Mouse (Mus musculus) CH12.LX (cell line): Measurements from ENCODE around the gene Vmn1r63. TPM values are rescaled to one million over a fixed set of nuclear protein-coding genes. Genes with fewer than 3 reads are reported as not detected.
"Not testable (repeated sequence)": the region's sequence is repeated elsewhere in the genome, so short reads cannot be mapped to it uniquely, and the experiment has no call there.

ENCODE experiments used
- DNase-seq: peaks from one replicate; pipeline ENCODE4 v3.0.0-alpha.2; 2013; ENCODE audit errors: extremely low read depth
- H3K27ac ChIP-seq: 2 replicates; pipeline ENCODE4 v1.5.1; 2012; ENCODE audit warnings: low read depth, mild to moderate bottlenecking, control low read depth, moderate library complexity; ENCODE audit not compliant: insufficient read depth
- H3K27me3 ChIP-seq: replicated peaks from 2 replicates; pipeline ENCODE3; 2012; ENCODE audit warnings: inconsistent platforms
- H3K36me3 ChIP-seq, 2 experiments: replicated peaks in 1 of 2; 2 replicates each; pipeline versions ENCODE3 to v1.6.1; 2012; ENCODE audit warnings: inconsistent platforms in 1 of 2, low read length in 1 of 2, mild to moderate bottlenecking in 1 of 2, mixed read lengths in 1 of 2, moderate library complexity in 1 of 2; ENCODE audit not compliant: control insufficient read depth in 1 of 2, insufficient read depth in 1 of 2
- H3K4me1 ChIP-seq, 2 experiments: 2 replicates each; pipeline ENCODE4 v1.6.1; 2012; ENCODE audit warnings: inconsistent platforms in 1 of 2, moderate library complexity in 1 of 2; ENCODE audit not compliant: insufficient read depth in 2 of 2, control insufficient read depth in 1 of 2
- H3K4me2 ChIP-seq: 2 replicates; pipeline ENCODE4 v1.6.1; 2012; ENCODE audit warnings: low read depth, mild to moderate bottlenecking, control low read depth; ENCODE audit not compliant: poor library complexity, insufficient read depth, severe bottlenecking
- H3K4me3 ChIP-seq, 3 experiments: fragments of 150-350 bp in 1 of 3; sonication (generic) in 1 of 3; replicated peaks in 1 of 3; 2 replicates each; pipeline versions ENCODE3 to v1.5.1; 2011 to 2012; ENCODE audit warnings: low read depth in 2 of 3, low read length in 2 of 3, mild to moderate bottlenecking in 2 of 3, moderate library complexity in 2 of 3, control low read depth in 1 of 3, improper control_type of control experiment in 1 of 3, inconsistent platforms in 1 of 3, mixed read lengths in 1 of 3; ENCODE audit not compliant: poor library complexity in 1 of 3
- H3K79me2 ChIP-seq: replicated peaks from 2 replicates; pipeline ENCODE4 v1.6.1; 2012; ENCODE audit warnings: mild to moderate bottlenecking, moderate library complexity; ENCODE audit not compliant: control insufficient read depth, poor library complexity, insufficient read depth, severe bottlenecking; ENCODE audit errors: extremely low read depth
- H3K9ac ChIP-seq: 2 replicates; pipeline ENCODE4 v1.6.1; 2012; ENCODE audit warnings: low read depth, mild to moderate bottlenecking, control low read depth, moderate library complexity; ENCODE audit not compliant: insufficient read depth
- H3K9me3 ChIP-seq: replicated peaks from 2 replicates; pipeline ENCODE3; 2012; ENCODE audit warnings: low read length, inconsistent platforms, mixed read lengths
- dilution Hi-C: fragments of 300-500 bp; cut with MboI; formaldehyde crosslinking; loops from 2 replicates; pipeline ENCODE4 v1.14.3; 2020; ENCODE audit warnings: low sequenced_read_pairs; ENCODE audit not compliant: extremely low pct_unique_long_range_greater_than_20kb, extremely low pct_ligation_motif_present
- in situ Hi-C: fragments of 300-500 bp; cut with MboI; formaldehyde crosslinking; loops from 3 replicates; pipeline ENCODE4 v1.14.3; 2019; ENCODE audit warnings: low sequenced_read_pairs, low pct_ligation_motif_present, low pct_unique_long_range_greater_than_20kb, mixed read lengths
- polyA plus RNA-seq: library from polyadenylated mRNA; unstranded; fragments of >175 nt; gene quantifications from 2 replicates; pipeline ENCODE4 v1.2.1, GENCODE M21; 2012; ENCODE audit warnings: low read depth; ENCODE audit not compliant: insufficient read length
- total RNA-seq, 2 experiments: library from RNA; depleted of rRNA; stranded (reverse); fragments of 300-350 nt in 1 of 2; fragments of >200 nt in 1 of 2; gene quantifications; 2 replicates each; pipeline ENCODE4 v1.2.3; 2012 to 2014

The Vmn1r63 gene
- total RNA-seq (2012; rRNA removed) (not detected in 2 replicates), total RNA-seq (2014; rRNA removed) (not detected in 2 replicates), polyA plus RNA-seq (not detected in 2 replicates)

- H3K9me3 ChIP-seq, H3K36me3 ChIP-seq, H3K79me2 ChIP-seq, in situ Hi-C loops, H3K4me1 ChIP-seq, H3K27me3 ChIP-seq, H3K4me2 ChIP-seq, H3K9ac ChIP-seq, DNase-seq, H3K4me3 ChIP-seq, H3K27ac ChIP-seq, dilution Hi-C loops: not testable (repeated sequence)
Measured at GRCm38 (mm10) chr7:5805345-5805744, at the start of gene Vmn1r63. Gene Vmn1r63, minus strand, starts transcription at chr7:5805445.

Other genes with a start within 250 kb of the Vmn1r63 start
- gene Vmn1r61, start 192.2 kb downstream of the Vmn1r63 start, total RNA-seq (2012; rRNA removed): not detected in 2 replicates
- not detected in 2 replicates for gene Vmn1r61, start 192.2 kb downstream of the Vmn1r63 start, total RNA-seq (2014; rRNA removed)
- not detected in 2 replicates for gene Vmn1r61, start 192.2 kb downstream of the Vmn1r63 start, polyA plus RNA-seq
- not detected in 2 replicates for gene Vmn1r62, start 131.8 kb downstream of the Vmn1r63 start, total RNA-seq (2012; rRNA removed)
- gene Vmn1r62, start 131.8 kb downstream of the Vmn1r63 start, total RNA-seq (2014; rRNA removed): not detected in 2 replicates
- gene Vmn1r62, start 131.8 kb downstream of the Vmn1r63 start, polyA plus RNA-seq: not detected in 2 replicates
- gene Vmn1r64, start 79.1 kb upstream of the Vmn1r63 start, total RNA-seq (2012; rRNA removed): not detected in 2 replicates
- not detected in 2 replicates for gene Vmn1r64, start 79.1 kb upstream of the Vmn1r63 start, total RNA-seq (2014; rRNA removed)
- not detected in 2 replicates for gene Vmn1r64, start 79.1 kb upstream of the Vmn1r63 start, polyA plus RNA-seq
- not detected in 2 replicates for gene Vmn1r65, start 205.6 kb upstream of the Vmn1r63 start, total RNA-seq (2012; rRNA removed)
- not detected in 2 replicates for gene Vmn1r65, start 205.6 kb upstream of the Vmn1r63 start, total RNA-seq (2014; rRNA removed)
- gene Vmn1r65, start 205.6 kb upstream of the Vmn1r63 start, polyA plus RNA-seq: not detected in 2 replicates
- 0.42 and 0.63 TPM in 2 replicates for gene Nlrp4c, start 239.7 kb upstream of the Vmn1r63 start, total RNA-seq (2012; rRNA removed)
- gene Nlrp4c, start 239.7 kb upstream of the Vmn1r63 start, total RNA-seq (2014; rRNA removed): 0.08 and 0.16 TPM in 2 replicates
- 0.20 and 0.26 TPM in 2 replicates for gene Nlrp4c, start 239.7 kb upstream of the Vmn1r63 start, polyA plus RNA-seq